ENCODE assay signal across 13 mouse cellular contexts in the genomic region with DNA sequence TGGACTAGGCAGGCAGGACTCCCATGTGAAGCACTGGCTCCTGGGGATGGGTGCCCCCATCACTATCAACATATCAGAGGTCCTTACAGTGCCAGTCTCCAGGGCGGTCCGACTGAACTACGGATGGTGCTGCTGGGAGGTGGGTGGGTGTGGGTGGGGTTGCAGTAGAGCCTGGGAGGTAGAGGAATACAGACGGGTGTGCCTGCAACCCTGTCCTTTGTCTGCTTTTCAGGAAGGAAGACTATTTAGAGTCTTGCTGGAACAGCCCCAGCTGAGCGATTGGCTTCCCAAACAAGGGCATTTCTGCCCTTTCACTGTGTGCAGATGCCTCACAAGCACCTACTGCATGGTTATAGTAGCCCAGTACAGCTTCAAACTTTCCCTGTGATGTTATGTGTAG. TPM values are rescaled to one million over a fixed set of nuclear protein-coding genes. Genes with fewer than 3 reads are reported as not detected.
DNase-seq lines count a peak whose midpoint lies in the region; ATAC-seq lines count a peak whose summit lies in the region.
"Had no signal": no experiment of that assay in that cellular context is flagged by ENCODE, and none has a peak within 500 bp of the region (broad histone marks: within the 10 kb centered on the region; RNA-seq: fewer than 3 reads in every experiment).

No protein-coding gene starts in this region.

- peaks cover 51% of the 10 kb centered on the region for H3K36me3 ChIP-seq in heart, embryonic 12.5 days
- H3K36me3 ChIP-seq in lung, embryonic 15.5 days: peaks cover 31% of the 10 kb centered on the region

- peak; percentile 54 to 74 for DNase-seq in heart, adult 18-20 months
- DNase-seq in heart, adult 8-10 months (ENCODE audit: low spot score): peak; percentile 54
- DNase-seq in kidney, postnatal 14 days: peak; percentile 48
- no peak for DNase-seq in urinary bladder, adult 2 months (ENCODE audit: low spot score)
- DNase-seq in ovary, postnatal 10 days (ENCODE audit: low spot score): no peak
- no peak for DNase-seq in embryo, embryonic 11 days
- DNase-seq: cerebellum, postnatal 25 days; thymus, postnatal 14 days had no signal

- no peak overlapping the region for H3K9ac ChIP-seq in heart, embryonic 12.5 days
- H3K9ac ChIP-seq in lung, embryonic 15.5 days: no peak overlapping the region
- H3K9ac ChIP-seq: neural tube, embryonic 13.5 days had no signal

- H3K27me3 ChIP-seq in heart, embryonic 12.5 days (replicated peaks): no peaks in the 10 kb centered on the region
- H3K27me3 ChIP-seq in lung, embryonic 15.5 days: no peaks in the 10 kb centered on the region
- H3K27me3 ChIP-seq: neural tube, embryonic 13.5 days had no signal

- no peak for ATAC-seq in heart, embryonic 12.5 days (ENCODE audit: insufficient number of reproducible peaks, low FRiP score)
- ATAC-seq in lung, embryonic 15.5 days (ENCODE audit: borderline replicate concordance, extremely low read depth, low FRiP score, low TSS enrichment): peak; percentile 62; the same call in 1 of the 2 replicates
- ATAC-seq: intestine, embryonic 16.5 days; midbrain, embryonic 16.5 days had no signal

- no peak overlapping the region for H3K4me3 ChIP-seq in heart, embryonic 12.5 days
- no peak overlapping the region for H3K4me3 ChIP-seq in lung, embryonic 15.5 days
- H3K4me3 ChIP-seq: neural tube, embryonic 13.5 days had no signal

- no peak overlapping the region for H3K4me2 ChIP-seq in heart, embryonic 12.5 days
- H3K4me2 ChIP-seq in lung, embryonic 15.5 days: no peak overlapping the region
- H3K4me2 ChIP-seq: neural tube, embryonic 13.5 days had no signal

- peaks cover 48% of the 10 kb centered on the region for H3K4me1 ChIP-seq in heart, embryonic 12.5 days (replicated peaks)
- H3K4me1 ChIP-seq in lung, embryonic 15.5 days: no peaks in the 10 kb centered on the region

- 65% methylated on average over 5 of the region's 5 CpGs for WGBS in heart, embryonic 12.5 days
- WGBS in lung, embryonic 15.5 days: 80% methylated on average over 5 of the region's 5 CpGs

- no peak overlapping the region for H3K27ac ChIP-seq in heart, embryonic 12.5 days (ENCODE audit: poor library complexity, severe bottlenecking)
- peak overlapping the region; percentile 35; the same call in 1 of the 2 replicates for H3K27ac ChIP-seq in lung, embryonic 15.5 days
- H3K27ac ChIP-seq: neural tube, embryonic 13.5 days had no signal

- H3K9me3 ChIP-seq in heart, embryonic 12.5 days (replicated peaks): no peaks in the 10 kb centered on the region
- H3K9me3 ChIP-seq in lung, embryonic 15.5 days: no peaks in the 10 kb centered on the region
- H3K9me3 ChIP-seq: neural tube, embryonic 13.5 days had no signal

RNA-seq across cellular contexts. Expression of a gene that starts 19.1 kb away (rescaled TPM):
- total RNA-seq in heart, adult 18-20 months (2021): 10 to 100 TPM; 18.9 to 20.4 TPM
- polyA plus RNA-seq in heart, embryonic 12.5 days (2016; fragmentation: Nextera tagmentation; extraction: Ambion mirVana): 34.2 and 35.6 TPM in 2 replicates
- 10 to 100 TPM; 14.3 to 18.7 (median 17.6) TPM for total RNA-seq in heart, adult 8-10 months (2022)
- 32.3 and 35.3 TPM in 2 replicates for polyA plus RNA-seq in lung, embryonic 15.5 days (2015; fragmentation: Nextera tagmentation; extraction: Ambion mirVana)
- polyA plus RNA-seq in urinary bladder, adult 2 months (2012; rRNA removed): 44.3 and 46.5 TPM in 2 replicates

Comparison
In these comparisons a context has a peak if more than half of its experiments do, and no peak if none do; other contexts are left out.
1. DNase-seq: peak in heart, adult 18-20 months (2 of 2), heart, adult 8-10 months (single experiment) and kidney, postnatal 14 days (single experiment); none in urinary bladder, adult 2 months (single experiment), ovary, postnatal 10 days (single experiment) and embryo, embryonic 11 days (single experiment).